Mouse (Mus musculus): Measurements from ENCODE around the gene Disp1. TPM values are rescaled to one million over a fixed set of nuclear protein-coding genes. Genes with fewer than 3 reads are reported as not detected.

The Disp1 gene
- total and polyA plus RNA-seq, 3 experiments = 3.4 to 11.3 (median 5.9) TPM

DNA sequence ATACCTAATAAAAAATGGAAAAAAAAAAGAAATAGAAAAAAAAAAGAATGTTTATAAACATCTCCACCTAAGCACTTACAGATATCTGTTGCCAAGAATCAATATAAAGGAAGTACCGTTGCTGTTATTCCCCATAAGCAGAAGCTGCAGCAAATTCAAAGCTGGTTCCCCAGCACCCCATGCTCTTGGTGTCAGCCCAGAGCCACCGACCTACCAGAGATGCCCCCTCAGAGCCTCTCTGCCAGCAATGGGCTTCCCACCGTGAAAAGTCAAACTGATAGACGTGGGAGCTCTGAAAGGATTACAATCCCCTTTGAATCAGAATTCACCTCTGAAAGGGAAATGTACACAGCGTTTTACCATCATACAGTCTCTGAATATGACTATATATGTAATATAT is 78.8 kb downstream of the Disp1 start:
- peaks cover 0 to 22% of the 10 kb centered on the region in 2 experiments for H3K36me3 ChIP-seq (replicated peaks in 1 of 2; ENCODE audit: control insufficient read depth in 1 of 2, insufficient read depth in 1 of 2, low read length in 1 of 2)
- no peak overlapping the region for H3K27ac ChIP-seq (ENCODE audit: insufficient read depth, low read depth)
- H3K4me3 ChIP-seq (replicated peaks in 1 of 3; ENCODE audit: low read depth in 2 of 3, low read length in 2 of 3, poor library complexity in 1 of 3) = no peak overlapping the region
- no peak overlapping the region for H3K9ac ChIP-seq (ENCODE audit: insufficient read depth, low read depth)
- no peak for DNase-seq (ENCODE audit: extremely low read depth)
- 0 out of 2 replicates have a peak, but pooled peaks cover 1% of the 10 kb centered on the region for H3K79me2 ChIP-seq (replicated peaks; ENCODE audit: control insufficient read depth, extremely low read depth, insufficient read depth, poor library complexity, severe bottlenecking)
- in situ Hi-C loops (cut with MboI; ENCODE audit: low pct_ligation_motif_present, low pct_unique_long_range_greater_than_20kb, low sequenced_read_pairs) (no loop called here), dilution Hi-C loops (cut with MboI; ENCODE audit: extremely low pct_ligation_motif_present, extremely low pct_unique_long_range_greater_than_20kb, low sequenced_read_pairs) (no loop called here)
- H3K4me1 ChIP-seq (ENCODE audit: control insufficient read depth in 1 of 2, insufficient read depth in 2 of 2) = peaks cover 0 to 4% of the 10 kb centered on the region in 2 experiments; a peak in 1 of 4 replicates
- H3K4me2 ChIP-seq (ENCODE audit: insufficient read depth, low read depth, poor library complexity, severe bottlenecking) = no peak overlapping the region
- H3K9me3 ChIP-seq (replicated peaks; ENCODE audit: low read length) = no peaks in the 10 kb centered on the region
- no peaks in the 10 kb centered on the region for H3K27me3 ChIP-seq (replicated peaks)
- TF ChIP-seq CTCF (conservative IDR thresholded peaks at IDR 0.05 in 1 of 2, IDR thresholded peaks at IDR 0.05 in 1 of 2; ENCODE audit: low read depth in 2 of 2, low read length in 2 of 2) = no peak
- no peak for TF ChIP-seq MXI1 (IDR thresholded peaks at IDR 0.05; ENCODE audit: low read depth, low read length)
- no peak for TF ChIP-seq ZC3H11A (IDR thresholded peaks at IDR 0.05; ENCODE audit: low read depth, low read length)
- TF ChIP-seq MAFK (IDR thresholded peaks at IDR 0.05; ENCODE audit: insufficient replicate concordance, low read length) = no peak
- no peak for TF ChIP-seq USF1 (IDR thresholded peaks at IDR 0.05; ENCODE audit: low read depth, low read length)
- TF ChIP-seq ZNF384 (IDR thresholded peaks at IDR 0.05; ENCODE audit: low read depth, low read length) = no peak
- no peak for TF ChIP-seq GABPA (IDR thresholded peaks at IDR 0.05; ENCODE audit: insufficient replicate concordance, low read depth, low read length)
- no peak for TF ChIP-seq MAZ (IDR thresholded peaks at IDR 0.05; ENCODE audit: low read depth, low read length)
- no peak for TF ChIP-seq KAT2A (IDR thresholded peaks at IDR 0.05; ENCODE audit: insufficient replicate concordance, low read length)
- TF ChIP-seq TBP (conservative IDR thresholded peaks at IDR 0.05; ENCODE audit: low read depth, low read length) = no peak
- TF ChIP-seq CHD1 (IDR thresholded peaks at IDR 0.05; ENCODE audit: low read depth, low read length) = no peak
- TF ChIP-seq POLR2A (IDR thresholded peaks at IDR 0.05; ENCODE audit: low read depth, low read length) = no peak
- TF ChIP-seq MYC (IDR thresholded peaks at IDR 0.05; ENCODE audit: low read depth, low read length) = no peak
- no peak for TF ChIP-seq CHD2 (IDR thresholded peaks at IDR 0.05; ENCODE audit: low read length)

DNA sequence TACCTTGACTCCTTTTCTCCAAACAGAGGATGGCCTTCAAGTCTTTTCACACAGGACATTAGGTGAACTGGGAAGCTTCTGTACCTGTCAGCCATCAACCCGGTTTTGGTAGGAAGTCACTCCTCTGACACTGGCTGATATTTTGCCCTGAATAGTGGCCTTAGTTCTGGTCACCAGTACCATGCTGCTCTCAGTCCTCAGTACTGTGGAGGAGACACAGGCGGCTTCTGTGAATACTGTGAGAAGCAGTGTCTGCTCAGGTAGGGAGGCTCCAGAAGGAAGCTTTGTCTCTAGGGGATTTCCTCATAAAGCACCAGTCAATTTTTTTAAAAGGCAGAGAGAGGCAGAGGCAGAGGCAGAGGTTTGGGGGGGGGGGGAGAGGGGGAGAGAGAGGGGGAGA is 80.0 kb downstream of the Disp1 start:
- no peak overlapping the region for H3K4me2 ChIP-seq (ENCODE audit: insufficient read depth, low read depth, poor library complexity, severe bottlenecking)
- H3K9me3 ChIP-seq (replicated peaks; ENCODE audit: low read length) = no peaks in the 10 kb centered on the region
- H3K27ac ChIP-seq (ENCODE audit: insufficient read depth, low read depth) = no peak overlapping the region
- peaks cover 0 to 21% of the 10 kb centered on the region in 2 experiments for H3K36me3 ChIP-seq (replicated peaks in 1 of 2; ENCODE audit: control insufficient read depth in 1 of 2, insufficient read depth in 1 of 2, low read length in 1 of 2)
- no peaks in the 10 kb centered on the region for H3K79me2 ChIP-seq (replicated peaks; ENCODE audit: control insufficient read depth, extremely low read depth, insufficient read depth, poor library complexity, severe bottlenecking)
- in situ Hi-C loops (cut with MboI; ENCODE audit: low pct_ligation_motif_present, low pct_unique_long_range_greater_than_20kb, low sequenced_read_pairs) (no loop called here), dilution Hi-C loops (cut with MboI; ENCODE audit: extremely low pct_ligation_motif_present, extremely low pct_unique_long_range_greater_than_20kb, low sequenced_read_pairs) (no loop called here)
- DNase-seq (ENCODE audit: extremely low read depth) = no peak
- no peak for TF ChIP-seq NELFE (IDR thresholded peaks at IDR 0.05; ENCODE audit: low read depth, low read length)
- TF ChIP-seq MAX (IDR thresholded peaks at IDR 0.05; ENCODE audit: low read length) = no peak
- TF ChIP-seq EP300 (IDR thresholded peaks at IDR 0.05; ENCODE audit: low read length) = no peak
- TF ChIP-seq KAT2A (IDR thresholded peaks at IDR 0.05; ENCODE audit: insufficient replicate concordance, low read length) = no peak
- no peak for TF ChIP-seq CTCF (conservative IDR thresholded peaks at IDR 0.05 in 1 of 2, IDR thresholded peaks at IDR 0.05 in 1 of 2; ENCODE audit: low read depth in 2 of 2, low read length in 2 of 2)
- TF ChIP-seq ZMIZ1 (IDR thresholded peaks at IDR 0.05; ENCODE audit: low read depth, low read length) = no peak
- TF ChIP-seq POLR2A (IDR thresholded peaks at IDR 0.05; ENCODE audit: low read depth, low read length) = no peak
- TF ChIP-seq GABPA (IDR thresholded peaks at IDR 0.05; ENCODE audit: insufficient replicate concordance, low read depth, low read length) = no peak
- no peak for TF ChIP-seq TCF12 (IDR thresholded peaks at IDR 0.05; ENCODE audit: low read depth, low read length)
- TF ChIP-seq PAX5 (IDR thresholded peaks at IDR 0.05; ENCODE audit: low read length) = no peak
- no peak for TF ChIP-seq HCFC1 (IDR thresholded peaks at IDR 0.05; ENCODE audit: low read depth, low read length)
- no peak for TF ChIP-seq RAD21 (IDR thresholded peaks at IDR 0.05; ENCODE audit: low read depth, low read length)
- TF ChIP-seq MAFK (IDR thresholded peaks at IDR 0.05; ENCODE audit: insufficient replicate concordance, low read length) = no peak
- TF ChIP-seq TBP (conservative IDR thresholded peaks at IDR 0.05; ENCODE audit: low read depth, low read length) = no peak
- no peak for TF ChIP-seq ZNF384 (IDR thresholded peaks at IDR 0.05; ENCODE audit: low read depth, low read length)
- no peak for TF ChIP-seq ELF1 (IDR thresholded peaks at IDR 0.05; ENCODE audit: low read depth, low read length)
- TF ChIP-seq MYC (IDR thresholded peaks at IDR 0.05; ENCODE audit: low read depth, low read length) = no peak
- TF ChIP-seq NRF1 (IDR thresholded peaks at IDR 0.05; ENCODE audit: low read depth, low read length) = no peak
- no peak overlapping the region for H3K4me3 ChIP-seq (replicated peaks in 1 of 3; ENCODE audit: low read depth in 2 of 3, low read length in 2 of 3, poor library complexity in 1 of 3)
- H3K27me3 ChIP-seq (replicated peaks) = no peaks in the 10 kb centered on the region
- H3K4me1 ChIP-seq (ENCODE audit: control insufficient read depth in 1 of 2, insufficient read depth in 2 of 2) = peaks cover 0 to 4% of the 10 kb centered on the region in 2 experiments; a peak in 1 of 4 replicates
- no peak overlapping the region for H3K9ac ChIP-seq (ENCODE audit: insufficient read depth, low read depth)
